Mouse (Mus musculus) left cerebral cortex, postnatal 25 days (tissue): ENCODE results near the gene Zfp689. TPM values are rescaled to one million over a fixed set of nuclear protein-coding genes. Genes with fewer than 3 reads are reported as not detected.
"Not testable (repeated sequence)": the region's sequence is repeated elsewhere in the genome, so short reads cannot be mapped to it uniquely, and the experiment has no call there.

Experiments
- DNase-seq, 2 experiments: peaks; one replicate each; pipeline ENCODE4 v3.0.0; 2022; ENCODE audit warnings: low spot score in 2 of 2, mixed read lengths in 1 of 2
- intact Hi-C: fragments of 180-260 bp; cut with DNase I; formaldehyde crosslinking; loops from one replicate; pipeline ENCODE4 v1.15.1; 2025
- microRNA-seq, 2 experiments: library from miRNA; unstranded; fragments of <30 nt; microRNA quantifications; one replicate each; pipeline ENCODE4 v1.2.0; 2022
- total RNA-seq, 2 experiments: library from RNA; stranded (reverse); gene quantifications; 2 replicates each; pipeline ENCODE4 v1.2.3; 2021

Zfp689 gene
- total RNA-seq, 2 experiments from 2014 or later, result 5.8 to 8.2 TPM

DNA sequence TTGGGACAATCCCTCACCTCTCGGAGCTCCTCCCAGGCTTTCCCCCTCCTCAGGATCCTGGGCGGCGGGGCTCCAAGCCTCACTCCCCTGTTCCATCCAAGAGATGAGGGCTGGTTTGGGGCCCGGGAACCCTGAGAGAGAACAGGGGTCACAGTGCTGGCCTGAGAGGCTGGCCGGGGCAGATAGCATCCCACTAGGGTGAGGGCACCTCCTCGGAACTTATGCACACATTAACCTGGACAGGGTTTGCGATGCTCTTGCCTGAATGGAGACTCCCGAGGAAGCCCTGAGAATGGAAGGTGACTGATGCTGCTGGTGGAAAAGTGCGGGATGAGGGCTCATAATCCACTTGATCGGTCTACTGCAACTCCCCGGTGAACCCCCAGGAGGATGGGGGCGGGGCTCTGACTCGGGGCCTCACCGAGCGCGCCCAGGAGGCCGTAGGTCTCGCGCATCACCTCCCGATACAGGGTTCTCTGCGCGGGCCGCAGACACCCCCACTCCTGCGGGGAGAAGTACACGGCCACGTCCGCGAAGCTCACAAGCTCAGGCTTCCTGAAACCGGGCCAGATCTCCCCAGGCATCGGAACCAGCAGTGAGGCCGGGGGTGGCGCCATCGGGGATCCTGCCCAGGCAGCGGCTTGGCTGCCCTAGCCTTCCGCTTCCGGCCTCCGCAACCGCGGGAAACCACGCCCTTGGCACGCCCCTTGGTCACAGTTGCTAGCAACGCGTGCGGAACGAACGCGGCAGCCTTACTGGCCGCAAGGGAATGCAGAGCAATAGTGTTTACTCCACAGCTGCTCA is 27.4 kb downstream of the Zfp689 start, which contains the start of gene Zfp688:
Gene Zfp688, minus strand, starts transcription at position 681 of the 804 bp plus-strand sequence.
- intact Hi-C loops, result no loop called here
- peak; percentile 89 to 93 for DNase-seq

DNA sequence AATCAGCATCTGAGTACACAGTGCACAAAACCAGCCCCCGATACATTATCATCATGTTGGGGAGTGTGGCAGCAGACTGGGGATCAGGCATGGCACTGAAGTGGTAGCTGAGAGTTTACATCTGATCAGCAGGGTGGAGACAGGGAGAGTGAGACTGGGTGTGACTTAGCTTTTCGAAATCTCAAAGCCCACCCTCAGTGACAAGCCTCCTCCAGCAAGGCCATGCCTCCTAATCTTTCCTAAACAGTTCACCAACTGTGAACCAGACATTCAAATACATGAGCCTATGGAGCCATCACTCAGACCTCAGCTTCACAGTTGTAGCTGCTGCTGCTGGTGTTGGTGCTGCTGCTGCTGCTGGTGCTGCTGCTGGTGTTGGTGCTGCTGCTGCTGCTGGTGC is 37.5 kb downstream of the Zfp689 start:
- intact Hi-C loops, result no loop called here
- DNase-seq, result no peak

DNA sequence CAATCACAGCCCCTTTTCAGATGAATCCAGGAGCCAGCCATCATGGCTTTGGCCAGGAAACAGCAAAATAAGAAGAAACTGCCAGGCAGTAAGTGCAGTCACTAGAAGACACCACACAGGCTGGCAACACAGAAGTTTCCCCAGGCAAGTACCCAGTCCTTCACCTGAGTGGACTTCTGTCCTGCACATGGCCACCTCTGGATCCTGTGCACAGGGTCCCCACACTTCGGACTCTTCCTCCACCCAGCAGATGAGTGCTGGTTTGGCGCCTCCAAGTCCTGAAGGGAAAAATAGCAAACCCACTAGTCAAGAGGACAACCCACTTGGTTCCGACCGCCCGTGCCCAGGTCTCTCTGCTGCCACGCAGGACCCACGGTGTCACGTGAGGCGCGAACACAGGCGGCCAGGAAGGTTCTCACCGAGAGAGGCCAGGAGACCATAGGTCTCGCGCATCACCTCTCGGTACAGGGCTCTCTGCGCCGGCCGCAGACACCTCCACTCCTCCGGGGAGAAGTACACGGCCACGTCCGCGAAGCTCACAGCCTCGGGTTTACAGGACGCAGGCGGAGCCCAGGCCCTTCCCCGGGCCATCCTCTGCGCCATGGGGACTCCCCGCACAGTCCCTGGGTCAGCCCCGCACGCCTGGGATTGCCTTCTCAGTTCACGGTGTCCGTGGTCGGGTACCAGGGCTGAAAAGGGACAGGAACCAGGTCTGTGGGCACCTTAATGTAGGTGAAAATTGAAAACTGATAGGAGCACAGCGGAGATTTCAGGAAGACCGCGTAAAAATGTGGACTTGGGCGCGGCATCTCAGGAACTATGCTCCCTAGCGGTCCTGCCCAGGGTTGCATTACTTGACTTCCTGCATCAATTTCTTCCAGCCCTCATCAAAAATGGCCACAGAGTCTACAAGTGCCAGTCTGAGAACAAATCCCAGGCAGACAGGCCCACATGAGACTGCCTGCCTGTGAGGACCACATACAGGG is 42.7 kb downstream of the Zfp689 start, which contains the start of gene Zfp764:
Gene Zfp764, minus strand, starts transcription at position 821 of the 986 bp plus-strand sequence.
- DNase-seq, result peak; percentile 86 to 89
- intact Hi-C loops, result not testable (repeated sequence)

DNA sequence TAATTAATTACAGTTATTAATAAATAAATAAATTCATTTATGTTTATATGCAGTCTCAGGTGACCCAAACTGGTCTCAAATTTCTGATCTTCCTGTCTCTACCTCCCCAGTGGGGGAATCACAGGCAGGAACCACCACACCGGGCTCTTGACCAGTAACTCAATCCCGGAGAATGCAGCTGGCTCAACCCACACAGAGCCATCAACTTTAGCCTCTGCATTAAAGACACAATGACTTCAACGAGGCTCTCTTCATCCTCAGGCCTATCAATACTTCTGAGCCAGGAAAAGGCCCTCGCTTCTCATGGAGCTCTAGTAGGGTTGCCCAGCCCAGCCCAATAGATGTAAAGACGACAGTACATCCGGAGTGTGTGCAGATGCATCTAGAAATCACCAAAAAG is 44.9 kb downstream of the Zfp689 start:
- intact Hi-C loops, DNase-seq: not testable (repeated sequence)

DNA sequence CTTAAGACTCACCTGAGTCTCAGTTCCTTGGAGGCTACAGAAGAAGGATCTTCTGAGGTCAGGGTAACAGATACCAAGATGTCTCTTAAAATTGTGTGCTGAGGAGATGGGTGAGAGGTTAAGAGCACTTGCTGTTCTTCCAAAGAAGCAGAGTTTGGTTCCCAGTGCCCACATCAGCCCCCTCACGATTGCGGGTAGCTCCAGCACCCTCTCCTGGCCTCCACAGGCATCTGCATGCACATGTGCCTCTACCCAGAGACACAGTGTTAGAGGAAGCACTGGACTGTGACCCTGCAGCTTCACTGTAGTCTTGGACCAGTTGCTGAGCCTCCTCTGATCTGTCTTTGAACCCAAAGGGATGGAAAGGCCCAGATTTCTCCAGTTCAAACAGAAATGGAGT is 46.0 kb downstream of the Zfp689 start:
- intact Hi-C loops, result no loop called here
- DNase-seq, result no peak

DNA sequence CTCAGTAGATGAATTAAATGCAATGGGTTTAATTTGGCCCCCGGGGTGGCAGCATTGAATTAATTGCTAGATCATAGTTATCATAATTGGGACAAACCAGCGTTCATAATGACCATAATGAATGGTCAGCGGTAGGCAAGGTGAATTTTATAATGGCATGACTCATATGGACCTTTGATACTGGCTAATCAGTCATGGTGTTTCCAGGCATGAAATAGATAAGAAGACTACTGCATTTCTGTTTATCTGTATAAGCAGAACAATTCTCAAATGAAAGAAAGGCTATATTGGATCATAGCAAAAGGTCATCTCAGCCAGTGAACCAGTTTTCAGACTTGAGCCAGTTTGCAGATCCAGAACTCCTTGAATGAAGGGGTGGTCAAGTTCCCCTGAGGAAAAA is 48.6 kb downstream of the Zfp689 start:
- intact Hi-C loops, result no loop called here
- DNase-seq, result no peak

DNA sequence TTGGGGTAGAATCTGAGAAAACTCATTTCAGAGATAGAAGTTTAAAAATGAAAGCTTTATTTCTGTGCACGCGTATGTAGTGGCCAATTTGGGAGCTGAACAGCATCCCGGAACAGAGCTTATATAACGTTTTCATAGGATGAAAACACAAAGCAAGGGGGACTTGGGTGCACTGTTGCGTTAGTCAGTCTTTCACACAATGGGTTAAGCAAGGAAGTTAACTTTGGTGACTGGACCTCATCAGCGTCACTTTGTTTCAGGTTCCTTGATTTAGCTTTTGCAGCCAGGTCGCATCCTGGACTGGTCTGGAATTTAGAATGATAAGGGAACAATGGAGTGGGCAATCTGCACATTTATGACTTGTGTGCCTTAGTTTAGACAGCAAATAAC is 55.0 kb downstream of the Zfp689 start:
- intact Hi-C loops, result no loop called here
- DNase-seq, result no peak

DNA sequence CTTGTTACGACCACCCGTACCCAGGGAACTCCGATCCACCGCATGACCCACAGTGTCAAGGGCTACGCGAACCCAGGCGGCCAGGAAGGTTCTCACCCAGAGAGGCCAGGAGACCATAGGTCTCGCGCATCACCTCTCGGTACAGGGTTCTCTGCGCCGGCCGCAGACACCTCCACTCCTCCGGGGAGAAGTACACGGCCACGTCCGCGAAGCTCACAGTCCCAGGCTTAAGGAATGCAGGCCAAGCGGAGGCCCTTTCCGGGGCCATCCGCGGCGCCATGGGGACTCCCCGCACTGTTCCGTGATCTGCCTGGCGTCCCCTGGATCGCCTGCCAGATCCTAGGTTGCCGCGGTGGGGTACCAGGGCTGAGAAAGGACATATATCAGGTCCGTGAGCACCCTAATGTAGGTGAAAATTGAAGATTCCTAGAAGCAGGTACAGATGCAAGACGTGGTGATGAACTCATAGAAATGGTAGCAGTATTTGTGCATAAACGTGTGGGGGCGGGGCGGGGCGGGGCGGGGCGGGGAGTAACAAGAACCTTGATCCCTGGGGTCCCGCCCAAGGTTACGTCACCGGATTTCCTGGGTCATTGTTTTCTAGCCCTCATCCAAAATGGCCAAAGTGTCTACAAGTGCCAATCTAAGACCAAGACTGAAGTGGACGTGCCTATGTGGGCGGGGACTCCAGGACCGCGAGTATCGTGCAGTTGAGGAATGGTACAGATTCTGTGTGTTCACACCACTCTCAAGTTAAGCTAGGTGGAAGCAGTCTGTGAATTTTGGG is 55.6 kb downstream of the Zfp689 start, which contains the start of gene E430018J23Rik:
Gene E430018J23Rik, minus strand, starts transcription at position 473 of the 787 bp plus-strand sequence.
- peak; percentile 95 to 99 for DNase-seq
- intact Hi-C loops, result no loop called here

DNA sequence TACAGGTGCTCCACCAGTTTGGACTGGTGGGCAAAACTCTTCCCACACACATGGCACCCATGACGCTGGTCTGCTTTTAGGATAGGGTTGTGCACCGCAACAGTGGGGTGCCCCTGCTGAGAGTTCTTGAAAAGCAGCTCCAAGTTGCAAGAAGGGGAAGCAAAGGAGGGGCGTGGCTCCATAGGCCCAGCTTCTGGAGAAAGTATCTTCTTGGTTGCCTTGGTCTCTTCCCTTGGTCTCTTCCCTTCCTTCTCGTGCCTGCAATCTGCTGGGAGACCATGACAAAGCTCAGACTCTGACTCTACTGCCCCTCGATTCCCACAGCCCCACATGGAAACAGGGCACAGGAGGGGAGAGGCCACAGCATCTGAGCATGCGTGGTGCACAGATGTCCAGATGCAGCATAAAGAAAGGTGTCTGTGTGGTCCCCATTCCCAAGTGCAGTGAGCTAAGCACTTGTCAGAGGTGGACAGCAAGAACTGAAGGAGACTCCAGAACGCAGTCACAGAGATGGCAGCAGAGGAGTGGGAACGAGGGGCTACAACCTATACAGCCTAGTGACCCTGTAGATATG is 56.6 kb downstream of the Zfp689 start:
- no peak for DNase-seq
- intact Hi-C loops, result no loop called here

Small RNA genes lying within 50 kb of the gene (microRNA-seq; reads per million reads assigned to microRNA genes)
- gene Gm47278 (0 reads per million in 2 experiments), gene Mir7060 (0 reads per million in 2 experiments)

Other genes starting within 250 kb of the Zfp689 start
- 10 to 100 TPM; 90.2 to 97.5 TPM for gene Tbc1d10b, start 240.7 kb downstream of the Zfp689 start, total RNA-seq
- 1 to 10 TPM; 2.8 to 3.3 TPM for gene Mylpf, start 240.3 kb downstream of the Zfp689 start, total RNA-seq
- 10 to 100 TPM; 16.9 to 18.6 TPM for gene Zfp553, start 216.1 kb downstream of the Zfp689 start, total RNA-seq
- gene Sept1, start 216.0 kb downstream of the Zfp689 start, total RNA-seq, result 1 to 10 TPM; 3.4 to 3.6 TPM
- gene Zfp771, start 204.9 kb downstream of the Zfp689 start, total RNA-seq, result 10 to 100 TPM; 55.3 to 55.5 TPM
- gene Dctpp1, start 188.4 kb downstream of the Zfp689 start, total RNA-seq, result 10 to 100 TPM; 30.6 to 31.0 TPM
- gene Sephs2, start 175.1 kb downstream of the Zfp689 start, total RNA-seq, result 10 to 100 TPM; 40.5 to 41.3 TPM
- under 1 TPM; 0.34 to 0.94 TPM for gene Itgal, start 152.9 kb downstream of the Zfp689 start, total RNA-seq
- 10 to 100 TPM; 11.7 TPM for gene Zfp768, start 103.6 kb downstream of the Zfp689 start, total RNA-seq
- 1 to 10 TPM; 5.4 to 6.7 TPM for gene Zfp747, start 73.1 kb downstream of the Zfp689 start, total RNA-seq
- gene 9130019O22Rik, start 62.0 kb downstream of the Zfp689 start, total RNA-seq, result 1 to 10 TPM; 2.8 to 4.0 TPM
- 1 to 10 TPM; 6.6 to 7.9 TPM for gene E430018J23Rik, start 55.5 kb downstream of the Zfp689 start, total RNA-seq
- 1 to 10 TPM; 4.5 TPM for gene Zfp764, start 42.3 kb downstream of the Zfp689 start, total RNA-seq
- 10 to 100 TPM; 13.0 to 16.8 TPM for gene Zfp688, start 27.1 kb downstream of the Zfp689 start, total RNA-seq
- 10 to 100 TPM; 27.1 to 32.2 TPM for gene Prr14, start 10.5 kb upstream of the Zfp689 start, total RNA-seq
- gene Fbrs, start 30.0 kb upstream of the Zfp689 start, total RNA-seq, result 10 to 100 TPM; 56.2 to 56.9 TPM
- 100 to 1,000 TPM; 101 to 116 TPM for gene Srcap, start 62.8 kb upstream of the Zfp689 start, total RNA-seq
- 10 to 100 TPM; 10.6 to 11.6 TPM for gene Gm42715, start 70.4 kb upstream of the Zfp689 start, total RNA-seq
- gene Tmem265, start 112.2 kb upstream of the Zfp689 start, total RNA-seq, result not detected
- 10 to 100 TPM; 76.9 to 89.1 TPM for gene Phkg2, start 124.2 kb upstream of the Zfp689 start, total RNA-seq
- gene Ccdc189, start 139.4 kb upstream of the Zfp689 start, total RNA-seq, result 1 to 10 TPM; 6.8 to 7.7 TPM
- 10 to 100 TPM; 69.4 to 71.4 TPM for gene Rnf40, start 139.6 kb upstream of the Zfp689 start, total RNA-seq
- 10 to 100 TPM; 22.2 to 24.8 TPM for gene Zfp629, start 166.6 kb upstream of the Zfp689 start, total RNA-seq